Mouse (Mus musculus): ENCODE results near the gene Mia2.

GRCm38 (mm10) chr12:59135533-59136300, 40.1 kb downstream of the Mia2 start:
- no peak for TF ChIP-seq CTCF (IDR thresholded peaks at IDR 0.05; ENCODE audit: insufficient read depth, low read depth, low read length)
- TF ChIP-seq POLR2A (IDR thresholded peaks at IDR 0.05; ENCODE audit: insufficient read depth, low read depth, low read length), result no peak

Measured in olfactory bulb, adult 2 months (tissue).